Mouse (Mus musculus): Measurements from ENCODE around the gene Ttc17. TPM values are rescaled to one million over a fixed set of nuclear protein-coding genes. Genes with fewer than 3 reads are reported as not detected.

The Ttc17 gene
- polyA plus RNA-seq, 1 experiment from 2014 or later = 19.7 TPM

- Histone ChIP-seq H3K27ac (ENCODE audit: low read length) (no peak overlapping the region), H3K9ac (ENCODE audit: low read length) (no peak overlapping the region), H3K27me3 (ENCODE audit: control insufficient read depth, insufficient read depth, low read length) (peaks cover 4% of the 10 kb centered on the region), H3K36me3 (ENCODE audit: control insufficient read depth, insufficient read depth, low read length) (no peaks in the 10 kb centered on the region), H3K4me2 (ENCODE audit: low read depth, low read length) (no peak overlapping the region), H3K9me3 (replicated peaks; ENCODE audit: control insufficient read depth, low read length) (no peaks in the 10 kb centered on the region), H3K4me3 (replicated peaks; ENCODE audit: low read length) (no peak overlapping the region), H3K4me1 (ENCODE audit: control insufficient read depth, insufficient read depth, low read length) (peaks cover 16% of the 10 kb centered on the region; the same call in 1 of the 2 replicates)
- WGBS = 75% methylated on average over 8 of the region's 8 CpGs
- ATAC-seq (ENCODE audit: insufficient read depth, low FRiP score) = no peak
Observed at GRCm38 (mm10) chr2:94268835-94269234, 137.7 kb downstream of the Ttc17 start.

- ATAC-seq (ENCODE audit: insufficient read depth, low FRiP score) = no peak
- Histone ChIP-seq H3K27ac (ENCODE audit: low read length) (no peak overlapping the region), H3K9ac (ENCODE audit: low read length) (no peak overlapping the region), H3K27me3 (ENCODE audit: control insufficient read depth, insufficient read depth, low read length) (no peaks in the 10 kb centered on the region), H3K4me3 (replicated peaks; ENCODE audit: low read length) (no peak overlapping the region), H3K36me3 (ENCODE audit: control insufficient read depth, insufficient read depth, low read length) (no peaks in the 10 kb centered on the region), H3K9me3 (replicated peaks; ENCODE audit: control insufficient read depth, low read length) (no peaks in the 10 kb centered on the region), H3K4me2 (ENCODE audit: low read depth, low read length) (no peak overlapping the region), H3K4me1 (ENCODE audit: control insufficient read depth, insufficient read depth, low read length) (peaks cover 23% of the 10 kb centered on the region)
- 41% methylated on average over 4 of the region's 4 CpGs for WGBS
Observed at GRCm38 (mm10) chr2:94267213-94267850, 139.2 kb downstream of the Ttc17 start.

GRCm38 (mm10) chr2:94266381-94267160 lies 139.9 kb downstream of the Ttc17 start:
- no peak for ATAC-seq (ENCODE audit: insufficient read depth, low FRiP score)
- Histone ChIP-seq H3K27me3 (ENCODE audit: control insufficient read depth, insufficient read depth, low read length) (no peaks in the 10 kb centered on the region), H3K4me1 (ENCODE audit: control insufficient read depth, insufficient read depth, low read length) (peaks cover 23% of the 10 kb centered on the region), H3K4me2 (ENCODE audit: low read depth, low read length) (no peak overlapping the region), H3K36me3 (ENCODE audit: control insufficient read depth, insufficient read depth, low read length) (no peaks in the 10 kb centered on the region), H3K9ac (ENCODE audit: low read length) (no peak overlapping the region), H3K4me3 (replicated peaks; ENCODE audit: low read length) (no peak overlapping the region), H3K9me3 (replicated peaks; ENCODE audit: control insufficient read depth, low read length) (no peaks in the 10 kb centered on the region), H3K27ac (ENCODE audit: low read length) (no peak overlapping the region)
- 35% methylated on average over 7 of the region's 7 CpGs for WGBS

GRCm38 (mm10) chr2:94265221-94266191 lies 141.0 kb downstream of the Ttc17 start:
- Histone ChIP-seq H3K4me2 (ENCODE audit: low read depth, low read length) (peak overlapping the region; percentile 64), H3K4me1 (ENCODE audit: control insufficient read depth, insufficient read depth, low read length) (peaks cover 23% of the 10 kb centered on the region), H3K27ac (ENCODE audit: low read length) (no peak overlapping the region), H3K9ac (ENCODE audit: low read length) (peak overlapping the region; percentile 42), H3K9me3 (replicated peaks; ENCODE audit: control insufficient read depth, low read length) (no peaks in the 10 kb centered on the region), H3K36me3 (ENCODE audit: control insufficient read depth, insufficient read depth, low read length) (no peaks in the 10 kb centered on the region), H3K4me3 (replicated peaks; ENCODE audit: low read length) (peak overlapping the region; percentile 34), H3K27me3 (ENCODE audit: control insufficient read depth, insufficient read depth, low read length) (no peaks in the 10 kb centered on the region)
- peak; percentile 61; the same call in 1 of the 2 replicates for ATAC-seq (ENCODE audit: insufficient read depth, low FRiP score)
- 8% methylated on average over 16 of the region's 16 CpGs for WGBS

GRCm38 (mm10) chr2:94264631-94265098 lies 141.8 kb downstream of the Ttc17 start:
- WGBS = under 1% methylated on average over 12 of the region's 12 CpGs
- Histone ChIP-seq H3K27me3 (ENCODE audit: control insufficient read depth, insufficient read depth, low read length) (no peaks in the 10 kb centered on the region), H3K27ac (ENCODE audit: low read length) (no peak overlapping the region), H3K4me1 (ENCODE audit: control insufficient read depth, insufficient read depth, low read length) (peaks cover 23% of the 10 kb centered on the region), H3K4me2 (ENCODE audit: low read depth, low read length) (peak overlapping the region; percentile 64), H3K9me3 (replicated peaks; ENCODE audit: control insufficient read depth, low read length) (no peaks in the 10 kb centered on the region), H3K4me3 (replicated peaks; ENCODE audit: low read length) (peak overlapping the region; percentile 34), H3K36me3 (ENCODE audit: control insufficient read depth, insufficient read depth, low read length) (no peaks in the 10 kb centered on the region), H3K9ac (ENCODE audit: low read length) (peak overlapping the region; percentile 42)
- no peak for ATAC-seq (ENCODE audit: insufficient read depth, low FRiP score)

GRCm38 (mm10) chr2:94264006-94264405 lies 142.5 kb downstream of the Ttc17 start:
- 5% methylated on average over 2 of the region's 2 CpGs for WGBS
- Histone ChIP-seq H3K36me3 (ENCODE audit: control insufficient read depth, insufficient read depth, low read length) (no peaks in the 10 kb centered on the region), H3K4me3 (replicated peaks; ENCODE audit: low read length) (peak overlapping the region; percentile 34), H3K9ac (ENCODE audit: low read length) (0 out of 2 replicates have a peak overlapping the region, but pooled peaks have one; percentile 2), H3K4me1 (ENCODE audit: control insufficient read depth, insufficient read depth, low read length) (peaks cover 23% of the 10 kb centered on the region), H3K4me2 (ENCODE audit: low read depth, low read length) (peak overlapping the region; percentile 64), H3K27me3 (ENCODE audit: control insufficient read depth, insufficient read depth, low read length) (no peaks in the 10 kb centered on the region), H3K9me3 (replicated peaks; ENCODE audit: control insufficient read depth, low read length) (no peaks in the 10 kb centered on the region), H3K27ac (ENCODE audit: low read length) (no peak overlapping the region)
- ATAC-seq (ENCODE audit: insufficient read depth, low FRiP score) = no peak

GRCm38 (mm10) chr2:94263530-94263937 lies 143.0 kb downstream of the Ttc17 start:
- no peak for ATAC-seq (ENCODE audit: insufficient read depth, low FRiP score)
- peak overlapping the region; percentile 38 for H3K4me3 ChIP-seq (replicated peaks; ENCODE audit: low read length)
- H3K4me2 ChIP-seq (ENCODE audit: low read depth, low read length) = peak overlapping the region; percentile 55
- H3K27ac ChIP-seq (ENCODE audit: low read length) = no peak overlapping the region
- no peaks in the 10 kb centered on the region for H3K36me3 ChIP-seq (ENCODE audit: control insufficient read depth, insufficient read depth, low read length)
- no peaks in the 10 kb centered on the region for H3K9me3 ChIP-seq (replicated peaks; ENCODE audit: control insufficient read depth, low read length)
- 1% methylated on average over 14 of the region's 14 CpGs for WGBS
- no peaks in the 10 kb centered on the region for H3K27me3 ChIP-seq (ENCODE audit: control insufficient read depth, insufficient read depth, low read length)
- peaks cover 23% of the 10 kb centered on the region for H3K4me1 ChIP-seq (ENCODE audit: control insufficient read depth, insufficient read depth, low read length)
- no peak overlapping the region for H3K9ac ChIP-seq (ENCODE audit: low read length)

GRCm38 (mm10) chr2:94262917-94263529 lies 143.5 kb downstream of the Ttc17 start:
- no peak overlapping the region for H3K27ac ChIP-seq (ENCODE audit: low read length)
- no peak for ATAC-seq (ENCODE audit: insufficient read depth, low FRiP score)
- no peaks in the 10 kb centered on the region for H3K9me3 ChIP-seq (replicated peaks; ENCODE audit: control insufficient read depth, low read length)
- peak overlapping the region; percentile 38 for H3K4me3 ChIP-seq (replicated peaks; ENCODE audit: low read length)
- peaks cover 23% of the 10 kb centered on the region for H3K4me1 ChIP-seq (ENCODE audit: control insufficient read depth, insufficient read depth, low read length)
- no peak overlapping the region for H3K9ac ChIP-seq (ENCODE audit: low read length)
- no peaks in the 10 kb centered on the region for H3K27me3 ChIP-seq (ENCODE audit: control insufficient read depth, insufficient read depth, low read length)
- H3K4me2 ChIP-seq (ENCODE audit: low read depth, low read length) = peak overlapping the region; percentile 55
- WGBS = 6% methylated on average over 13 of the region's 13 CpGs
- no peaks in the 10 kb centered on the region for H3K36me3 ChIP-seq (ENCODE audit: control insufficient read depth, insufficient read depth, low read length)
